Mouse (Mus musculus): ENCODE data around the gene Galns. TPM values are rescaled to one million over a fixed set of nuclear protein-coding genes. Genes with fewer than 3 reads are reported as not detected.
A peak's percentile ranks its signal among the peaks of the same experiment; 100 is the strongest.
"Not testable (repeated sequence)": the region's sequence is repeated elsewhere in the genome, so short reads cannot be mapped to it uniquely, and the experiment has no call there.

The Galns gene
- polyA plus RNA-seq, 1 experiment from 2014 or later: 7.6 TPM

GRCm38 (mm10) chr8:122632134-122632533 lies 20.9 kb upstream of the Galns start:
- Histone ChIP-seq H3K4me1 (peaks cover 11% of the 10 kb centered on the region; the same call in 1 of the 2 replicates), H3K36me3 (peaks cover 21% of the 10 kb centered on the region), H3K27me3 (peaks cover 12% of the 10 kb centered on the region)
- not testable (repeated sequence) for H3K27ac ChIP-seq; H3K9me3 ChIP-seq; H3K4me2 ChIP-seq; H3K4me3 ChIP-seq; ATAC-seq (ENCODE audit: insufficient number of reproducible peaks, insufficient read depth, low FRiP score, low TSS enrichment, low read depth); H3K9ac ChIP-seq
- 85% methylated on average over 3 of the region's 3 CpGs for WGBS

GRCm38 (mm10) chr8:122630696-122631095 lies 19.4 kb upstream of the Galns start:
- no peak for ATAC-seq (ENCODE audit: insufficient number of reproducible peaks, insufficient read depth, low FRiP score, low TSS enrichment, low read depth)
- peaks cover 21% of the 10 kb centered on the region for H3K36me3 ChIP-seq
- peak overlapping the region; percentile 49 for H3K4me2 ChIP-seq
- H3K4me1 ChIP-seq: peaks cover 14% of the 10 kb centered on the region
- peaks cover 12% of the 10 kb centered on the region for H3K27me3 ChIP-seq
- H3K27ac ChIP-seq: no peak overlapping the region
- H3K9me3 ChIP-seq: no peaks in the 10 kb centered on the region
- WGBS: 49% methylated on average over 22 of the region's 22 CpGs
- peak overlapping the region; percentile 24 for H3K4me3 ChIP-seq
- H3K9ac ChIP-seq: peak overlapping the region; percentile 56; the same call in 1 of the 2 replicates

GRCm38 (mm10) chr8:122629388-122629787 lies 18.1 kb upstream of the Galns start:
- Histone ChIP-seq H3K36me3 (peaks cover 17% of the 10 kb centered on the region), H3K27me3 (peaks cover 12% of the 10 kb centered on the region), H3K9me3 (no peaks in the 10 kb centered on the region), H3K4me1 (peaks cover 17% of the 10 kb centered on the region), H3K27ac (no peak overlapping the region), H3K9ac (0 out of 2 replicates have a peak overlapping the region, but pooled peaks have one; percentile 27), H3K4me3 (no peak overlapping the region), H3K4me2 (no peak overlapping the region)
- no peak for ATAC-seq (ENCODE audit: insufficient number of reproducible peaks, insufficient read depth, low FRiP score, low TSS enrichment, low read depth)
- 22% methylated on average over 10 of the region's 10 CpGs for WGBS

- Histone ChIP-seq H3K27ac (no peak overlapping the region), H3K4me1 (peaks cover 17% of the 10 kb centered on the region), H3K9ac (no peak overlapping the region), H3K4me3 (no peak overlapping the region), H3K36me3 (0 out of 2 replicates have a peak, but pooled peaks cover 6% of the 10 kb centered on the region), H3K27me3 (peaks cover 12% of the 10 kb centered on the region), H3K4me2 (no peak overlapping the region), H3K9me3 (no peaks in the 10 kb centered on the region)
- no peak for ATAC-seq (ENCODE audit: insufficient number of reproducible peaks, insufficient read depth, low FRiP score, low TSS enrichment, low read depth)
- 76% methylated on average over 2 of the region's 2 CpGs for WGBS
These were observed 15.6 kb upstream of the Galns start for GRCm38 (mm10) chr8:122626896-122627295.

GRCm38 (mm10) chr8:122625811-122626210 lies 14.5 kb upstream of the Galns start:
- Histone ChIP-seq H3K4me3 (no peak overlapping the region), H3K27me3 (peaks cover 12% of the 10 kb centered on the region), H3K4me1 (peaks cover 17% of the 10 kb centered on the region), H3K4me2 (no peak overlapping the region), H3K36me3 (0 out of 2 replicates have a peak, but pooled peaks cover 6% of the 10 kb centered on the region), H3K9ac (no peak overlapping the region), H3K27ac (no peak overlapping the region), H3K9me3 (no peaks in the 10 kb centered on the region)
- no peak for ATAC-seq (ENCODE audit: insufficient number of reproducible peaks, insufficient read depth, low FRiP score, low TSS enrichment, low read depth)
- 64% methylated on average over 9 of the region's 9 CpGs for WGBS

- no peak overlapping the region for H3K9ac ChIP-seq
- H3K4me3 ChIP-seq: no peak overlapping the region
- no peak for ATAC-seq (ENCODE audit: insufficient number of reproducible peaks, insufficient read depth, low FRiP score, low TSS enrichment, low read depth)
- no peak overlapping the region for H3K4me2 ChIP-seq
- H3K9me3 ChIP-seq: no peaks in the 10 kb centered on the region
- H3K27ac ChIP-seq: no peak overlapping the region
- peaks cover 15% of the 10 kb centered on the region for H3K4me1 ChIP-seq
- WGBS: 71% methylated on average over 5 of the region's 5 CpGs
- no peaks in the 10 kb centered on the region for H3K36me3 ChIP-seq
- H3K27me3 ChIP-seq: peaks cover 4% of the 10 kb centered on the region; the same call in 1 of the 2 replicates
These were observed 13.4 kb upstream of the Galns start for GRCm38 (mm10) chr8:122624653-122625052.

- Histone ChIP-seq H3K9me3 (no peaks in the 10 kb centered on the region), H3K4me1 (peaks cover 20% of the 10 kb centered on the region), H3K27ac (no peak overlapping the region), H3K36me3 (no peaks in the 10 kb centered on the region), H3K4me2 (no peak overlapping the region), H3K9ac (no peak overlapping the region), H3K27me3 (peaks cover 4% of the 10 kb centered on the region; the same call in 1 of the 2 replicates), H3K4me3 (no peak overlapping the region)
- WGBS: 87% methylated on average over 17 of the region's 17 CpGs
- no peak for ATAC-seq (ENCODE audit: insufficient number of reproducible peaks, insufficient read depth, low FRiP score, low TSS enrichment, low read depth)
These were observed 12.8 kb upstream of the Galns start for GRCm38 (mm10) chr8:122623844-122624642.

GRCm38 (mm10) chr8:122622727-122623126 lies 11.5 kb upstream of the Galns start, which contains the start of gene Pabpn1l:
Gene Pabpn1l, minus strand, starts transcription at chr8:122622739.
- Histone ChIP-seq H3K4me3 (no peak within 1 kb of the TSS), H3K9me3 (no peaks in the 10 kb centered on the region), H3K27me3 (no peaks in the 10 kb centered on the region), H3K27ac (no peak within 1 kb of the TSS), H3K36me3 (no peaks in the 10 kb centered on the region), H3K9ac (no peak within 1 kb of the TSS), H3K4me1 (peaks cover 26% of the 10 kb centered on the region), H3K4me2 (no peak within 1 kb of the TSS)
- 54% methylated on average over 6 of the region's 6 CpGs for WGBS
- ATAC-seq (ENCODE audit: insufficient number of reproducible peaks, insufficient read depth, low FRiP score, low TSS enrichment, low read depth): no peak

- WGBS: 30% methylated on average over 5 of the region's 5 CpGs
- Histone ChIP-seq H3K27me3 (no peaks in the 10 kb centered on the region), H3K9me3 (no peaks in the 10 kb centered on the region), H3K4me1 (peaks cover 30% of the 10 kb centered on the region), H3K4me2 (no peak overlapping the region), H3K9ac (no peak overlapping the region), H3K4me3 (no peak overlapping the region), H3K36me3 (0 out of 2 replicates have a peak, but pooled peaks cover 1% of the 10 kb centered on the region), H3K27ac (no peak overlapping the region)
- ATAC-seq (ENCODE audit: insufficient number of reproducible peaks, insufficient read depth, low FRiP score, low TSS enrichment, low read depth): no peak
These were observed 9.2 kb upstream of the Galns start for GRCm38 (mm10) chr8:122620446-122620845.

GRCm38 (mm10) chr8:122618660-122619378 lies 7.6 kb upstream of the Galns start:
- Histone ChIP-seq H3K4me2 (no peak overlapping the region), H3K9ac (no peak overlapping the region)
- WGBS: 67% methylated on average over 6 of the region's 6 CpGs

GRCm38 (mm10) chr8:122617947-122618546 lies 6.8 kb upstream of the Galns start:
- no peaks in the 10 kb centered on the region for H3K27me3 ChIP-seq
- H3K4me1 ChIP-seq: peaks cover 31% of the 10 kb centered on the region
- no peak overlapping the region for H3K4me3 ChIP-seq
- H3K9ac ChIP-seq: no peak overlapping the region
- peaks cover 19% of the 10 kb centered on the region for H3K36me3 ChIP-seq
- no peak overlapping the region for H3K4me2 ChIP-seq
- 28% methylated on average over 5 of the region's 7 CpGs for WGBS
- no peaks in the 10 kb centered on the region for H3K9me3 ChIP-seq
- H3K27ac ChIP-seq: no peak overlapping the region
- no peak for ATAC-seq (ENCODE audit: insufficient number of reproducible peaks, insufficient read depth, low FRiP score, low TSS enrichment, low read depth)

More at GRCm38 (mm10) chr8:122618660-122619378, 7.6 kb upstream of the Galns start:
- H3K27ac ChIP-seq: no peak overlapping the region
- H3K36me3 ChIP-seq: peaks cover 16% of the 10 kb centered on the region
- no peak for ATAC-seq (ENCODE audit: insufficient number of reproducible peaks, insufficient read depth, low FRiP score, low TSS enrichment, low read depth)
- no peaks in the 10 kb centered on the region for H3K9me3 ChIP-seq
- H3K4me1 ChIP-seq: peaks cover 31% of the 10 kb centered on the region
- H3K27me3 ChIP-seq: no peaks in the 10 kb centered on the region
- H3K4me3 ChIP-seq: no peak overlapping the region
